Mouse (Mus musculus) embryonic fibroblast, embryonic 13.5 days (primary cell): ENCODE data around the gene Gtf3c1. TPM values are rescaled to one million over a fixed set of nuclear protein-coding genes. Genes with fewer than 3 reads are reported as not detected.
"Not testable (repeated sequence)": the region's sequence is repeated elsewhere in the genome, so short reads cannot be mapped to it uniquely, and the experiment has no call there.

Experiments used
- H3K27ac ChIP-seq: 2 replicates; pipeline ENCODE4 v1.5.1; 2012; ENCODE audit warnings: low read length, control low read depth, inconsistent platforms; ENCODE audit not compliant: insufficient read depth
- H3K4me1 ChIP-seq: 2 replicates; pipeline ENCODE4 v1.6.1; 2011; ENCODE audit warnings: low read length; ENCODE audit not compliant: control insufficient read depth, insufficient read depth
- H3K4me3 ChIP-seq: 2 replicates; pipeline ENCODE4 v1.5.1; 2011; ENCODE audit warnings: mild to moderate bottlenecking, control low read depth, low read length; ENCODE audit not compliant: insufficient read depth
- CTCF ChIP-seq: IDR thresholded peaks from 2 replicates; pipeline ENCODE4 v1.5.1; 2011; ENCODE audit warnings: mild to moderate bottlenecking, control low read depth, low read length, moderate library complexity, borderline replicate concordance; ENCODE audit not compliant: insufficient read depth
- POLR2A ChIP-seq: IDR thresholded peaks from 2 replicates; pipeline ENCODE4 v1.6.1; 2011; ENCODE audit warnings: low read depth, mild to moderate bottlenecking, control low read depth, low read length, moderate library complexity
- polyA plus RNA-seq: library from polyadenylated mRNA; stranded (reverse); fragments of >200 nt; gene quantifications from 2 replicates; pipeline ENCODE4 v1.2.4, GENCODE M21; 2011; ENCODE audit warnings: low read depth; ENCODE audit not compliant: missing spikeins, insufficient read length

Gene Gtf3c1
- polyA plus RNA-seq, 1 experiment: 74.2 TPM

DNA sequence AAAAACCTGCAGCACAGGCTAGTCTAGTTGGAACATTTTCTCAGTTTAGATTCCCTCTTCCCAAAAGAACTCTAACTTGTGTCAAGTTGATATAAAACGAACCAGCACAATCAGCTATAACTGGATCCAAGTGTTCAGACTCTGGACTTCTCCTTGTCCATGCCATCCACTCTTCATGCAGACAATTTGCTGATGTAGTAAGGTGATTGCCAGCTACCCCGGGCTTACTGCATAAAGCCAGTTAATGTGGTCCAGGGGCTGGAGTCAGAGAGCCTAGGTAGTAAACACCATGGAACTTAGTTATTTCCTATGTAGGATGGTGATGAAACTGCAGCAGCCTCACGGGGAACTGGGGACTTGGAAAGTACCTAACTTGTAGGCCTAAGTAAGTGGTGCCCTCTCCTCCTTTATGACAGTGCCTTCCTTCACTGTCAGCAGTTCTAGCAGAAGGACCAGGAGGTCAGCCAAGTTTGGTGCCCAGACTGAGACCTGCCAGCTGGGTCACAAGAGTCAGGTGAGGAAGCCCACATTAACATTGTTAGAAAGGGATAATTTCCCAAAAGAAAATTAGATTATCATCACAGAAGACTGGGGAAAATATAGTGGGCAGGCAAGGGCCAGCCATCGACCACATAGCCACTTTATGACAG lies 28.9 kb upstream of the Gtf3c1 start:
- no peak for TF ChIP-seq POLR2A
- TF ChIP-seq CTCF: no peak
- H3K4me3 ChIP-seq: no peak overlapping the region
- no peak overlapping the region for H3K27ac ChIP-seq
- H3K4me1 ChIP-seq: no peaks in the 10 kb centered on the region

DNA sequence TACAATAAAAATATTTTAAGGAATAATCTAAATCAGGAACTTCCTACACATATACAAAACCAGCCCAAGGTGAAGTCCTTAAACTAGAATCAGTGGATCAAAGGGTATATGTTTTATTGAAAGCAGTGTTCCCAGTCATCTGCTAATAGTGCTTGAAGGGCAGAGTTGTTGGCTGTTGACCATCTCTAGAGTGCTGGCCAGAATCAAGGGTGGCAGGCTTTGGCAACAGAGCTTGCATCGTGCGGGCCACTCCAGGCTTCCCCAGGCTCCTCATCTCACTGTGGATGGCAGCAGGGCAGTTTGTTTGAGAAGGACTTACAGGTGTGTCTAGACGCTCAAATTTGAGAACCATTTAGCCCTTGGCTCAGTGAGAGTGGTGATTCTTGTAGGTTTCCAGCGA lies 26.2 kb upstream of the Gtf3c1 start:
- H3K4me3 ChIP-seq: no peak overlapping the region
- no peak overlapping the region for H3K27ac ChIP-seq
- no peaks in the 10 kb centered on the region for H3K4me1 ChIP-seq
- TF ChIP-seq POLR2A (no peak), CTCF (no peak)

DNA sequence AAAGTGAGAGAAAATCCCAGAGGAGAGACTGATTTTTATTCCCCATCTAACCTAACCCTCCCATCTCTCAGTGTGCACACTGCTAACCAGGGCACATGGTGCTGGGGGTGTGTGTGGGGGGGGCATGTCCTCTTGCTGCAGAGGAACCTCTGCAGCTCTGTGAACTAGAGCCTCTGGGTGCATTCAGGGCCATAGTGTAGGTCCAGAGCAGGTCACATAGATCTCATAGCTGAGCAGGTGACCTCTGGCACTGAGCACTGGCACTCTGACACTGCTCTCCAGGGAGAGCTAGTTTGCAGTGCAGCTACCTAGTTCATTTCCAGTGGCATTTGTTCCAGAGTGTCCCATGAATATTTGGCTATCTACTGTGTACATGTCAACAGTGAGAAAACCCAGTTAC lies 24.1 kb upstream of the Gtf3c1 start:
- Histone ChIP-seq H3K4me1 (no peaks in the 10 kb centered on the region), H3K27ac (no peak overlapping the region), H3K4me3 (no peak overlapping the region)
- no peak for TF ChIP-seq CTCF
- TF ChIP-seq POLR2A: no peak

DNA sequence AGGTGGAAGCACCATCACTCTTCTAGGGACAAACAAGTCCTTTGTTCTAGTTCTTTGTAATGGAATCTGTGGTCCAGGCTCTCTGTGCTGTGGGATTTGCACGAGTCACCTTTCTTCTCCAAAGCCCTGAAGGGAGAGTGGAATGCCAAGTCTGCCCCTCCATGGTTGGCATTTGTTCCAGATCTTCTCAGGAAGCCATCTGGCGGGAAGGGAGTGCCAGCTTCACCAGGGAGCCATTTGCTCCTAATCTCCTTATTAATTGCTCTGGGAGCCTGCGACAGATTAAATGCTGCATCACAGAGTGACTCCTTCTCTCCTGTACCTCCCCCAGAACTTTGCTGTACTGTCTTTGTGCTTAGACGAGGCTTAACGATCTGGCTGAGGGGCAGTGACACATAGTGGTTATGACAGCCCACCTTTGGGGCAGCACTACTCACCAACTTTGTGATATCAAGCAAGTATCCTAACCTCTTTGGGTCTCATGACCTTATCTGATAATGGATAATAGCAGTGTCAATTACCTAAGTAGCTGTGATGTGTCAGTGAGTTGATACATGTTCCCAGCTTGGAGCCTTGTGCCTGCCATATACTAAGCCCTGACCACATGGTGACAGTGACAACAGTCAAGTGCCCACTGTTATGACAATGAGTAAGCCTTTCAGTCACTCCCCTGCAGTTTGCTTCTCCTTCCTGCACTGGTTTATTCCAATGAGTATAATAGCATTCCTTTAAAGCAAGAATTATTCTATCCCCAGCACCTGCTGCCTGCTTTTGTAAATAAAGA lies 15.8 kb upstream of the Gtf3c1 start:
- H3K4me3 ChIP-seq: no peak overlapping the region
- H3K27ac ChIP-seq: no peak overlapping the region
- TF ChIP-seq POLR2A (no peak), CTCF (no peak)
- H3K4me1 ChIP-seq: no peaks in the 10 kb centered on the region

DNA sequence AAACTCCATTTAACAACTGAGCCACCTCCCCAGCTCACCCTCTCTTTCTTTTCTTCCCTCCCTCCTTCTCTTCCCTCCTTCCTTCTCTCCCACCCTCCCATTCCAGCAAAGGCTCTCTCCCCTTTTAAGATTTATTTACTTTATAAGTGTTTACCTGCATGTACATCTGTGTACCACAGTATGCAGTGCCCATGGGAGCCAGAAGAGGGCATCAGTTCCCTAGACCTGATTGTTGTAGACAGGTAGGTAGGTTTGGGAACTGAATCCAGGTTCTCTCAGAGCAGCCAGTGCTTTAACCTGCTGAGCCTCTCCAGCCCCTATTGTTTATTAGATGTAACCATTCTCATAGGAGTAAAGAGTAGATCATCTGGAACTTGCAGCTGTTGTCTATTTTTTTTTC lies 14.5 kb upstream of the Gtf3c1 start:
- H3K27ac ChIP-seq: no peak overlapping the region
- H3K4me3 ChIP-seq: no peak overlapping the region
- no peaks in the 10 kb centered on the region for H3K4me1 ChIP-seq
- TF ChIP-seq POLR2A: no peak
- no peak for TF ChIP-seq CTCF

DNA sequence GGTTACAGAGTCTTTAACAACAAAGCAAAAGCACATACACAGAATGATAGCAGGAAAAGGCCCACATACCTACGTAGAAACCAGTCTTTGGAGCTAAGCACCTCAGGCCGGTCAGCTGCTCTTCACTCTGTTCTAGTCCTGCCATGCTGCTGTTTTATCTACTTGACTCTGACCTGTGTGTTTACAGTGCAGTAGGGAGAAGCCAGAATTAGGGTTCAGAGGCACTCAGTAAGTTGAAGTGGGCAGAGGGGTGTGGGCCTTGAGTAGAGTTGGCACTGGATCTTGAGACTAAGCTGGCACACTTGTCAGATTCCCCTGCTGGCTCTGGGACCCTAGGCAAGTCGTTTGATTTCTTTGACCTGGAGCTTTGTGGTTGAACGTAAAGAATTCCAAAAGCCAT lies 13.5 kb upstream of the Gtf3c1 start:
- TF ChIP-seq CTCF (no peak), POLR2A (no peak)
- no peak overlapping the region for H3K27ac ChIP-seq
- peaks cover 8% of the 10 kb centered on the region; the same call in 1 of the 2 replicates for H3K4me1 ChIP-seq
- no peak overlapping the region for H3K4me3 ChIP-seq

DNA sequence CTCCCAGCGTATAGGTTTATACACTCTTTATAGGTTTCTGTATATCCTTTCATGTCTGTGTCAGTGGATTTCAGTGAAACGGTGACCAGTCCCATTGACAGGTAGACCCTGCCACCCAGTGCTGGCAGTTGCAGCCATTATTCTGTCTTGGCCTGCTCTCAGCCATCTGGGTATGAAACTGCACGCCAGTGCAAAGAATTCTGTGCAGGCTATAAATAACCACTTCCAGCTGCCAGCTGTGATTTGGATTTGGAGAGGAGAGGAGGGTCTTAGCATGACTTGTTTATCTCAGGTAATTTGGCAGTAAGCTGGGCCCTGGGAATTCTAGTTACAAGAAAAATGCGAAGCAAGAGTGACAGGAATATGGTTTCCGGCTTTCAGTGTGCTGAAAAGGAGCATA lies 12.8 kb upstream of the Gtf3c1 start:
- TF ChIP-seq POLR2A (no peak), CTCF (no peak)
- Histone ChIP-seq H3K4me1 (peaks cover 8% of the 10 kb centered on the region; the same call in 1 of the 2 replicates), H3K27ac (no peak overlapping the region), H3K4me3 (no peak overlapping the region)

DNA sequence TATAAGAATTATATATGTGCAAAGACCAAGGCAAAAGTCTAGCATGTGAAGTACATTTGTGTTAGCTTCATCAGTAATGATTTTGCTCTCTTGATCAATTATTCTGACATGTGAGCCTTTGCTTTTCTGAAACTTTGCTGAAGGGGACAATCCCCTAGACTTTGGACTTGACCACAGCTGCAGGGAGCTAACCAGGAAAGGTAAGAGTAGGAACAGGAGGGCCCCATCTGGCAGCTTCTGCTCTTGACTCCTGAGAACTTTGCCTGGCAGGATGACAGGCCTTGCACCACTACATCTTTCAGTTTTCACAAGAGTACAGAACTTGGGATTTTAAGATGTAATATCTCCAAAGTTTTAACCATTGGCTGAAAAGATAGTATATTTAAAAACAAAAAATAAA lies 10.0 kb upstream of the Gtf3c1 start:
- H3K4me1 ChIP-seq: peaks cover 8% of the 10 kb centered on the region; the same call in 1 of the 2 replicates
- no peak for TF ChIP-seq POLR2A
- no peak for TF ChIP-seq CTCF
- H3K27ac ChIP-seq: no peak overlapping the region
- H3K4me3 ChIP-seq: no peak overlapping the region

DNA sequence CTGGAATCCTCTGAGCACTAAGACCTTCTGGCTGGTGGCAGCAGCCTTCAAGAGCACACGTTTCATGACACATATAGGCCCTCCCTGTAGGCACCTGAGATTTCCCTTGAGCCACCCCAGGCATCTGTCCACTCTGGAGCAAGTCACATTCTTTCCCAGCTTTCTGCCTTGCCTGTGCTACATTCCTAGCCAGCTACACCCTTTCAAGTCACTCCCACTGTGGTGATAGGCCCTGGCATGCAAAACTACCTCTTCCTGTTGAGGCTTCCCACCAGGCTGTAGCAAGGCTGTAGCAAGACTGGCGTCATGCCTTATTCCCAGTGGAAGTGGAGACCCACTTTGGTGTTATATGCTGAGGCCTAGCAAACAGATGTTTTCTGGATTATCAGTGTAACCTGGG lies 9.1 kb upstream of the Gtf3c1 start:
- peak; percentile 17; the same call in 1 of the 2 replicates for TF ChIP-seq POLR2A
- no peak for TF ChIP-seq CTCF
- peaks cover 8% of the 10 kb centered on the region; the same call in 1 of the 2 replicates for H3K4me1 ChIP-seq
- H3K4me3 ChIP-seq: no peak overlapping the region
- peak overlapping the region; percentile 24; the same call in 1 of the 2 replicates for H3K27ac ChIP-seq

DNA sequence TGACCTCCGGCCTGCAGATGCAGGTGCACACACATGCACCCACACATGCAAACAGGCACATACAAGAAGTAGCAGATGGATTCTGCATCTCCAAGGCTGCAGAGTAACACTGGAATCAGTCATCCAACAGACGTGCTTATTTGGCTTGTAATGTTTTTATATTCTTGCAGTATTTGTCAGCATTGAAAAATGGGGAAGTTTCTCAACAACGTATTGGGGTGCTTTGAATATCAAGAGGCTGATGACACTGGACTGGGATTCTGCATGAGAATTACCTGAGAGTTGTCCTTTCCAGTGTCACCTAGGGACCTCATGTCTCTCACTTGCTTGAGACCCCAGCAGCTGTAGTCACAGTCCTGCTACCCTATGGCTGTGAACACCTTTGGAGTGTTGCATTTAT lies 7.2 kb upstream of the Gtf3c1 start:
- H3K4me3 ChIP-seq: no peak overlapping the region
- no peak for TF ChIP-seq CTCF
- TF ChIP-seq POLR2A: no peak
- H3K27ac ChIP-seq: no peak overlapping the region
- H3K4me1 ChIP-seq: peaks cover 8% of the 10 kb centered on the region; the same call in 1 of the 2 replicates

DNA sequence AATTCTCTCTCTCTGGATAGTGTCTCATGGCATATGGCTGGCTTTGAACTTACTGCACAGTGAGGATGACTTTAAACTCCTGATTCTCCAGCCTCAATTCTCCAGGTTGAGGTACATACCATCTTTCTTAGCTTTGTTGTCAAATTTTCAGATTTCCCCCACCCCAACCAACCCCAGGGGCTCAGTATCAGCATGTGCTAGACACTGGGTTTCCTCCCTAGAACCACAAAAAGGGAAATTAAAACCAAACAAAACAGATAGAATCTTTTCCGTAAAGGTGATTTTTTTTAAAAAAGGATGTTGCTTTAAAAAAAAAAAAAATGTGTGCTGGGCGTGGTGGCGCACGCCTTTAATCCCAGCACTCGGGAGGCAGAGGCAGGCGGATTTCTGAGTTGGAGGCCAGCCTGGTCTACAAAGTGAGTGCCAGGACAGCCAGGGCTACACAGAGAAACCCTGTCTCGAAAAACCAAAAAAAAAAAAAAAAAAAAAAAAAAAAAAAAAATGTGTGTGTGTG lies 6.0 kb upstream of the Gtf3c1 start:
- not testable (repeated sequence) for H3K4me1 ChIP-seq

More for the DNA sequence above, 6.0 kb upstream of the Gtf3c1 start:
- H3K4me3 ChIP-seq, H3K27ac ChIP-seq: not testable (repeated sequence)
